Mouse (Mus musculus): ENCODE measurements around the gene Atxn2l. TPM values are rescaled to one million over a fixed set of nuclear protein-coding genes. Genes with fewer than 3 reads are reported as not detected.
A peak's percentile ranks its signal among the peaks of the same experiment; 100 is the strongest.

The Atxn2l gene
- total RNA-seq, 2 experiments from 2014 or later, result 32.8 to 34.0 TPM

DNA sequence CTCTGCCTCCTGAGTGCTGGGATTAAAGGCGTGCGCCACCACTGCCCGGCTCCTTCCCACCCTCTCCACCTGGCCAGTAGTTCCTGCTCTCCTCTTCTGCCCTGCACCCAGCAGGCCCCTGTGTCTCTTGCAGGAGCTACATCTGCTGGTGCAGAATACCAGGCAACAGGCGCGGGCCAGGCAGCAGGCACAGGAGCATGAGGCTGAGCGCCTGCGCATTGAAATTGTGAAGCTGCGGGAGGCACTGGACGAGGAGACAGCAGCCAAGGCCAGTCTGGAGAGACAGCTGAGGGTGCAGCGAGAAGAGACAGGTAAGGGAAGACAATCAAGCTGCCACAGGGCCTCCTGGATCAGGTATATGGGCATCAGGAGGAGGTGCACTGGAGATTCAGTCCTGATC lies 59.2 kb downstream of the Atxn2l start:
- Histone ChIP-seq H3K27ac (peak overlapping the region; percentile 65; the same call in 1 of the 2 replicates), H3K4me3 (no peak overlapping the region)
- intact Hi-C loops (cut with DNase I), result no loop called here
- peak; percentile 64 for DNase-seq
- TF ChIP-seq CTCF (IDR thresholded peaks at IDR 0.05), result no peak

Other genes with a start within 250 kb of the Atxn2l start
- gene Sbk1, start 230.8 kb downstream of the Atxn2l start, total RNA-seq (2021), result 10 to 100 TPM; 13.6 to 21.9 TPM
- not detected for gene Lat, start 133.9 kb downstream of the Atxn2l start, total RNA-seq (2021)
- gene Spns1, start 126.0 kb downstream of the Atxn2l start, total RNA-seq (2021), result 10 to 100 TPM; 26.9 to 28.2 TPM
- 1 to 10 TPM; 3.3 to 3.4 TPM for gene Nfatc2ip, start 106.7 kb downstream of the Atxn2l start, total RNA-seq (2021)
- gene Cd19, start 88.5 kb downstream of the Atxn2l start, total RNA-seq (2021), result not detected
- gene Rabep2, start 74.7 kb downstream of the Atxn2l start, total RNA-seq (2021), result 10 to 100 TPM; 14.0 to 14.9 TPM
- gene Atp2a1, start 40.3 kb downstream of the Atxn2l start, total RNA-seq (2021), result over 10,000 TPM; 21,521 to 26,495 TPM
- 10 to 100 TPM; 43.0 to 48.1 TPM for gene Sh2b1, start 28.0 kb downstream of the Atxn2l start, total RNA-seq (2021)
- 100 to 1,000 TPM; 111 to 141 TPM for gene Tufm, start 16.1 kb downstream of the Atxn2l start, total RNA-seq (2021)
- 100 to 1,000 TPM; 153 to 163 TPM for gene Eif3c, start 63.0 kb upstream of the Atxn2l start, total RNA-seq (2021)
- under 1 TPM; 0.38 to 0.78 TPM for gene Apobr, start 81.5 kb upstream of the Atxn2l start, total RNA-seq (2021)
- gene Cln3, start 82.4 kb upstream of the Atxn2l start, total RNA-seq (2021), result 10 to 100 TPM in 1 of 2 experiments, 1 to 10 TPM in 1; 9.1 to 13.4 TPM
- not detected for gene Il27, start 91.5 kb upstream of the Atxn2l start, total RNA-seq (2021)
- 10 to 100 TPM in 1 of 2 experiments, 1 to 10 TPM in 1; 8.8 to 10.9 TPM for gene Nupr1, start 127.4 kb upstream of the Atxn2l start, total RNA-seq (2021)
- gene Sgf29, start 145.9 kb upstream of the Atxn2l start, total RNA-seq (2021), result 10 to 100 TPM; 30.0 to 34.1 TPM
- gene Sult1a1, start 173.0 kb upstream of the Atxn2l start, total RNA-seq (2021), result 10 to 100 TPM; 16.6 to 16.8 TPM
- 10 to 100 TPM; 35.1 to 36.9 TPM for gene Bola2, start 192.0 kb upstream of the Atxn2l start, total RNA-seq (2021)
- 1 to 10 TPM; 2.7 to 3.3 TPM for gene Slx1b, start 192.3 kb upstream of the Atxn2l start, total RNA-seq (2021)
- 1 to 10 TPM; 2.3 to 2.4 TPM for gene Coro1a, start 204.3 kb upstream of the Atxn2l start, total RNA-seq (2021)

Measured in gastrocnemius, adult 2 months (tissue).